Mouse (Mus musculus): ENCODE measurements around the gene Hus1b. TPM values are rescaled to one million over a fixed set of nuclear protein-coding genes. Genes with fewer than 3 reads are reported as not detected.

Gene Hus1b
- polyA plus RNA-seq, 1 experiment from 2014 or later, result 0.35 TPM

GRCm38 (mm10) chr13:30910889-30911288 lies 36.7 kb downstream of the Hus1b start:
- H3K9ac ChIP-seq (replicated peaks; ENCODE audit: low read depth, low read length), result no peak overlapping the region
- no peaks in the 10 kb centered on the region; the same call in 1 of the 2 replicates for H3K36me3 ChIP-seq (ENCODE audit: control insufficient read depth, insufficient read depth, low read length)
- H3K4me2 ChIP-seq (replicated peaks; ENCODE audit: low read depth, low read length), result no peak overlapping the region
- H3K4me3 ChIP-seq (ENCODE audit: low read depth, low read length), result no peak overlapping the region
- H3K9me3 ChIP-seq (ENCODE audit: control insufficient read depth, low read depth, low read length), result no peaks in the 10 kb centered on the region
- ATAC-seq (ENCODE audit: insufficient number of reproducible peaks, insufficient read depth, low FRiP score, low read depth), result no peak
- H3K4me1 ChIP-seq (ENCODE audit: control insufficient read depth, insufficient read depth, low read length), result peaks cover 4% of the 10 kb centered on the region
- WGBS, result 55% methylated on average over 5 of the region's 5 CpGs
- H3K27ac ChIP-seq (ENCODE audit: low read length), result no peak overlapping the region
- H3K27me3 ChIP-seq (ENCODE audit: control insufficient read depth, insufficient read depth, low read length), result no peaks in the 10 kb centered on the region

- Histone ChIP-seq H3K27ac (ENCODE audit: low read length) (no peak overlapping the region), H3K4me1 (ENCODE audit: control insufficient read depth, insufficient read depth, low read length) (no peaks in the 10 kb centered on the region), H3K4me3 (ENCODE audit: low read depth, low read length) (no peak overlapping the region), H3K27me3 (ENCODE audit: control insufficient read depth, insufficient read depth, low read length) (no peaks in the 10 kb centered on the region), H3K9ac (replicated peaks; ENCODE audit: low read depth, low read length) (no peak overlapping the region), H3K4me2 (replicated peaks; ENCODE audit: low read depth, low read length) (no peak overlapping the region), H3K36me3 (ENCODE audit: control insufficient read depth, insufficient read depth, low read length) (peaks cover 10% of the 10 kb centered on the region; the same call in 1 of the 2 replicates), H3K9me3 (ENCODE audit: control insufficient read depth, low read depth, low read length) (no peaks in the 10 kb centered on the region)
- no peak for ATAC-seq (ENCODE audit: insufficient number of reproducible peaks, insufficient read depth, low FRiP score, low read depth)
- WGBS, result 63% methylated on average over 2 of the region's 2 CpGs
Measured at GRCm38 (mm10) chr13:30902286-30902685, 45.3 kb downstream of the Hus1b start.

- Histone ChIP-seq H3K36me3 (ENCODE audit: control insufficient read depth, insufficient read depth, low read length) (peaks cover 10% of the 10 kb centered on the region; the same call in 1 of the 2 replicates), H3K4me3 (ENCODE audit: low read depth, low read length) (no peak overlapping the region), H3K27ac (ENCODE audit: low read length) (no peak overlapping the region), H3K4me2 (replicated peaks; ENCODE audit: low read depth, low read length) (no peak overlapping the region), H3K4me1 (ENCODE audit: control insufficient read depth, insufficient read depth, low read length) (no peaks in the 10 kb centered on the region), H3K9me3 (ENCODE audit: control insufficient read depth, low read depth, low read length) (no peaks in the 10 kb centered on the region), H3K9ac (replicated peaks; ENCODE audit: low read depth, low read length) (no peak overlapping the region), H3K27me3 (ENCODE audit: control insufficient read depth, insufficient read depth, low read length) (no peaks in the 10 kb centered on the region)
- ATAC-seq (ENCODE audit: insufficient number of reproducible peaks, insufficient read depth, low FRiP score, low read depth), result no peak
- 85% methylated on average over 7 of the region's 7 CpGs for WGBS
Measured at GRCm38 (mm10) chr13:30901387-30902041, 46.0 kb downstream of the Hus1b start.

Other genes starting within 250 kb of the Hus1b start
- 0.10 and 0.31 TPM in 2 replicates for gene Irf4, start 198.5 kb downstream of the Hus1b start, polyA plus RNA-seq (2014; fragmentation: Nextera tagmentation; extraction: Ambion mirVana)
- gene Exoc2, start 26.3 kb upstream of the Hus1b start, polyA plus RNA-seq (2014; fragmentation: Nextera tagmentation; extraction: Ambion mirVana), result 36.0 and 37.1 TPM in 2 replicates
- gene Gm5447, start 26.4 kb upstream of the Hus1b start, polyA plus RNA-seq (2014; fragmentation: Nextera tagmentation; extraction: Ambion mirVana), result 0.13 and 0.14 TPM in 2 replicates

All from stomach, embryonic 14.5 days (tissue).